In genomic region chr4:107828727-107829218, GRCm38 (mm10) we compare ENCODE assay signal across 8 mouse cellular contexts. TPM values are rescaled to one million over a fixed set of nuclear protein-coding genes. Genes with fewer than 3 reads are reported as not detected.
DNase-seq lines count a peak whose midpoint lies in the region; ATAC-seq lines count a peak whose summit lies in the region.

No protein-coding gene starts in this region.

- peak; percentile 46 to 47 for DNase-seq in cerebellum, postnatal 25 days
- no peak for DNase-seq in cerebellum, adult 11 months
- peak; percentile 36 for DNase-seq in adrenal gland, postnatal 25 days
- no peak for DNase-seq in heart, postnatal 36 days
- DNase-seq in spleen, postnatal 36 days (ENCODE audit: low spot score in 2 of 2), result no peak

- peak overlapping the region; percentile 38 for H3K4me2 ChIP-seq in forebrain, embryonic 16.5 days (ENCODE audit: low read length)
- no peak overlapping the region for H3K4me2 ChIP-seq in limb, embryonic 13.5 days (replicated peaks)
- H3K4me2 ChIP-seq in stomach, embryonic 15.5 days, result no peak overlapping the region

- H3K9ac ChIP-seq in forebrain, embryonic 16.5 days (replicated peaks; ENCODE audit: low read depth, low read length), result peak overlapping the region; percentile 52
- H3K9ac ChIP-seq in limb, embryonic 13.5 days, result peak overlapping the region; percentile 19; the same call in 1 of the 2 replicates
- H3K9ac ChIP-seq in stomach, embryonic 15.5 days, result no peak overlapping the region

- H3K36me3 ChIP-seq in forebrain, embryonic 16.5 days (ENCODE audit: control insufficient read depth, insufficient read depth), result no peaks in the 10 kb centered on the region
- no peaks in the 10 kb centered on the region for H3K36me3 ChIP-seq in limb, embryonic 13.5 days
- H3K36me3 ChIP-seq in stomach, embryonic 15.5 days, result no peaks in the 10 kb centered on the region

- H3K9me3 ChIP-seq in forebrain, embryonic 16.5 days (ENCODE audit: control insufficient read depth, low read length), result no peaks in the 10 kb centered on the region
- H3K9me3 ChIP-seq in limb, embryonic 13.5 days, result no peaks in the 10 kb centered on the region
- no peaks in the 10 kb centered on the region for H3K9me3 ChIP-seq in stomach, embryonic 15.5 days

- intact Hi-C loops in heart, postnatal 36 days (cut with DNase I), result no loop called here

- WGBS in forebrain, embryonic 16.5 days, result 4% methylated on average over 10 of the region's 10 CpGs
- WGBS in limb, embryonic 13.5 days, result 17% methylated on average over 10 of the region's 10 CpGs
- 51% methylated on average over 10 of the region's 10 CpGs for WGBS in stomach, embryonic 15.5 days

- no peaks in the 10 kb centered on the region for H3K27me3 ChIP-seq in forebrain, embryonic 16.5 days (replicated peaks; ENCODE audit: control insufficient read depth, insufficient read depth, low read length)
- no peaks in the 10 kb centered on the region for H3K27me3 ChIP-seq in limb, embryonic 13.5 days
- H3K27me3 ChIP-seq in stomach, embryonic 15.5 days (replicated peaks), result no peaks in the 10 kb centered on the region

- H3K27ac ChIP-seq in forebrain, embryonic 16.5 days (ENCODE audit: low read length), result peak overlapping the region; percentile 96
- H3K27ac ChIP-seq in limb, embryonic 13.5 days, result no peak overlapping the region
- H3K27ac ChIP-seq in stomach, embryonic 15.5 days, result no peak overlapping the region

- H3K4me3 ChIP-seq in forebrain, embryonic 16.5 days (replicated peaks; ENCODE audit: low read length), result no peak overlapping the region
- H3K4me3 ChIP-seq in limb, embryonic 13.5 days, result no peak overlapping the region
- no peak overlapping the region for H3K4me3 ChIP-seq in stomach, embryonic 15.5 days (replicated peaks)

- peaks cover 99% of the 10 kb centered on the region for H3K4me1 ChIP-seq in forebrain, embryonic 16.5 days (replicated peaks; ENCODE audit: control insufficient read depth, insufficient read depth, low read length)
- peaks cover 18% of the 10 kb centered on the region for H3K4me1 ChIP-seq in limb, embryonic 13.5 days
- H3K4me1 ChIP-seq in stomach, embryonic 15.5 days, result peaks cover 20% of the 10 kb centered on the region

- peak; percentile 89 for ATAC-seq in forebrain, embryonic 16.5 days
- ATAC-seq in limb, embryonic 13.5 days (ENCODE audit: low FRiP score, low read depth), result no peak
- peak; percentile 43; the same call in 1 of the 2 replicates for ATAC-seq in stomach, embryonic 15.5 days (ENCODE audit: insufficient read depth, low FRiP score, low read depth)

RNA-seq across cellular contexts. Expression of gene Lrp8, which starts 26.7 kb away (rescaled TPM):
- total RNA-seq in adrenal gland, postnatal 25 days (2021), result 10.0 and 12.3 TPM in 2 replicates
- polyA plus RNA-seq in forebrain, embryonic 16.5 days (2015; fragmentation: Nextera tagmentation; extraction: Ambion mirVana), result 70.4 and 71.8 TPM in 2 replicates
- polyA plus RNA-seq in limb, embryonic 13.5 days (2015; fragmentation: Nextera tagmentation; extraction: Ambion mirVana), result 3.1 and 3.3 TPM in 2 replicates
- 3.1 and 3.6 TPM in 2 replicates for polyA plus RNA-seq in stomach, embryonic 15.5 days (2015; fragmentation: Nextera tagmentation; extraction: Ambion mirVana)
- total RNA-seq in heart, postnatal 36 days (2021), result 1 to 10 TPM in 1 of 2 experiments, under 1 TPM in 1; 0.97 to 1.1 TPM

RNA-seq across cellular contexts. Expression of gene Magoh, which starts 50.8 kb away (rescaled TPM):
- 71.6 and 79.4 TPM in 2 replicates for total RNA-seq in adrenal gland, postnatal 25 days (2021)
- polyA plus RNA-seq in forebrain, embryonic 16.5 days (2015; fragmentation: Nextera tagmentation; extraction: Ambion mirVana), result 118 and 122 TPM in 2 replicates
- 212 and 216 TPM in 2 replicates for polyA plus RNA-seq in limb, embryonic 13.5 days (2015; fragmentation: Nextera tagmentation; extraction: Ambion mirVana)
- polyA plus RNA-seq in stomach, embryonic 15.5 days (2015; fragmentation: Nextera tagmentation; extraction: Ambion mirVana), result 181 and 193 TPM in 2 replicates
- 10 to 100 TPM; 43.0 to 43.5 TPM for total RNA-seq in heart, postnatal 36 days (2021)

Comparison
In these comparisons a context has a peak if more than half of its experiments do, and no peak if none do; other contexts are left out.
1. DNase-seq: peak in cerebellum, postnatal 25 days (2 of 2) and adrenal gland, postnatal 25 days (single experiment); none in cerebellum, adult 11 months (single experiment), heart, postnatal 36 days (0 of 2) and spleen, postnatal 36 days (0 of 2).
2. RNA of gene Lrp8, which starts 26.7 kb away (polyA plus RNA-seq): 70.4 to 71.8 TPM in forebrain, embryonic 16.5 days; 3.1 to 3.3 TPM in limb, embryonic 13.5 days and 3.1 to 3.6 TPM in stomach, embryonic 15.5 days; every median in the first group is over 10 times any median in the second.